Mouse (Mus musculus) hematopoietic stem cell, adult 5-6 weeks (primary cell): Measurements from ENCODE around the gene Ccsap. TPM values are rescaled to one million over a fixed set of nuclear protein-coding genes. Genes with fewer than 3 reads are reported as not detected.

Source experiments
- ATAC-seq, 2 experiments: fragments of 125-278 bp in 1 of 2; replicated peaks in 1 of 2; 2 replicates each; pipeline ENCODE4 v1.8.0; 2016 to 2017; ENCODE audit warnings: inconsistent platforms in 2 of 2, mild to moderate bottlenecking in 2 of 2, moderate number of reproducible peaks in 2 of 2, low read depth in 1 of 2, moderate TSS enrichment in 1 of 2; ENCODE audit not compliant: low FRiP score in 2 of 2, poor library complexity in 2 of 2, severe bottlenecking in 2 of 2, insufficient read depth in 1 of 2, low TSS enrichment in 1 of 2
- total RNA-seq: library from RNA; stranded (forward); fragments of 172-1452, 232-1000 nt; gene quantifications from 2 replicates; pipeline ENCODE4 v1.2.3, GENCODE M21; 2017

The Ccsap gene
- 7.8 and 9.6 TPM in 2 replicates for total RNA-seq

DNA sequence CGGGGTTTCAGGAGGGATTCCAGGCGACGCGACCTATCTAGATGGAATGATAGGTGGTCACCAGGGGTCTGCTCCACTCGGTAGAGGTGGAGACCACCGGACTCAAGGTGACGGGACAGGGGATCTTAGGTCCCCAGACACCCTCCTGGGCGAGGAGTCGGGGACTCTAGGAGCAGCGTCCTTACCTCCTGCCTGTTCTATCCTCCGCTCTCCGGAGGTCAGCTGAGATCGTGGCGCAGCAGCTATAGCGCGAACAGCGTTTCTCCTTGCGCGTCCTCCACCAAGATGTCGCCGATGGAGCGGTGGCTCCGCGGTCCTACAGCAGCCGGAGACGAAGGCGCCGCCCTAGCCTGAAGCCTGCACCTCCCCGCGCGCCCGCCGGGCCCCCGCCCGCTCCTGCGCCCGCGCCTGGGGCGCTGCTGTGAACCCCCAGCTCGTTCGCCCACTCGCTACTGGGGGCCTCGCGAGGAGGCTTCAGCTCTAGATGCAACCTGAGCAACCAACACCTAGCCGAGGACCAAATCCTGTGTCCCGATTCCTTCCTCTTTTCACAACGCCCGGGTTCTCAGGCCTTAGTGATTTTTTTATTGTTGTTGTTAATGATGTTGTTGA lies at the start of gene Ccsap:
TSS of gene Ccsap (minus strand) at position 562 of the 612 bp plus-strand sequence.
- peak; percentile 37 to 46 for ATAC-seq

DNA sequence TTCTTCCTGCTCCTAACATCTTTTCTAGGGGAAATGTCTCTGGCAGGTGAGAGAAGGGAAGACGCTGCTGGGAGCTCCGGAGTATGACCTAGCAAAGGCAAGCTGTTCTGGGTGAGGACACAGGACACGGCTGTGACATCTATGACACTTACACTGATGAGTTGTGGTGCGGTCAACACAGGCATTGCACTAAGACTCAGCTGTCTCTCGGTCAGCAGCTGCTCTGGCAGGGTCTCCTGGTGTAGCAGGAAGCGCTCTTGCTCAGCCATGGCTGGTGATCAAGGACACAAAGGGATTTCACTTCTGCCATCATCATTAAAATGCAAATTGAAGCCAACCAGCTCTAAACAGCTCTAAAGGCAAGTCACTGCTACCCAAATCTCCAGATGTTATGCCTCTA lies 47.6 kb upstream of the Ccsap start:
- no peak for ATAC-seq

DNA sequence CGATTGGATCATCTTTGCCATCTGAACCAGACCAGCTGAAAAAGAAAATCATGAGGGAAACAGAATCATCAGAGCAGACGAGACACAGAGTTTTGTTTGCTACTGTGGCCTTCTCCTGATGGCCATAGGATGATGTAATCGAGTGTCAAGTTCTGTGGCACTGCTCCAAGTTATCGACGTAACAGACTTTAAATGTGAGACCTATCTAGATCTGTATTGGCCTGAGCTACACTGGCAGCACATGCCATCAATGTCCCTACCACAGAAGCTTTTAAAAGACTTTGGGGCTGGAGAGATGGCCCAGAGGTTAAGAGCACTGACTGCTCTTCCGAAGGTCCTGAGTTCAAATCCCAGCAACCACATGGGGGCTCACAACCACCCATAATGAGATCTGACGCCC lies 42.6 kb upstream of the Ccsap start:
- ATAC-seq, result no peak

DNA sequence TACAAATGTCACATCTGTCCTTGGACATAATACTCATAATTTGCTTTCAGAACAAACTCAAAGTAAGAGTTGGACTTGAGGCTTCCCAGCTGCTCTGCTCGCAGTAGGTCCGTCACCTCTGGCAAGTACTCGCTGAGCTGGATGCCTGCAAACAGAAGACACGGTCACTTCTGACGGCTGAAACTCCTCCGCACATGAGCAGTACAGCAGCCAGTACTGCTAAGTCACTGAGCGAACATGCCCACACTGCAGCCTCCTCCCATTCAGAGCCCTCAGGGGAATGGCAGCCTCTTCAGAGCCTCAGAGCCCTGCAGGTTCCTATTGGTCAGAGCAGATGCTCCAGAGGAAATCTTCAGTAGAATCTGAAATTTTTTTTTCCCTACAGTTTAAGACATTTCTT lies 39.4 kb upstream of the Ccsap start:
- no peak for ATAC-seq

DNA sequence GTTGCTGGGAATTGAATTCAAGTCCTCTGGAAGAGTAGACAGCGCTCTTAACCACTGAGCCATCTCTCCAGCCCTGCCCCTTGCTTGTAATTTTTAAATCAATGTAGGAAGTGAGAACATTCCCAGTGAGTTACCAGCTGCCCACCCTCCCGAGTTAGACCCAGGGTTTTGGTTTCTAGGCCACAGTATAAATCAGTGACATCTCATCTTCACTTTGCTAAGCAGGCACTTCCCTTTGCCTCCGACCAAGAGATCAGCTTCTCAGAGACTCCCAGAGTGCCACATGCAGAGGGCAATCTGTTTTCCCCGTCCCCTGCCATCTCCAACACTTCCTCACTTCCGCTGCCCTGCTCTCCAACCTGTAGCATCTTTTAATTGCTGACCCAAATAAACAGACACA lies 38.6 kb upstream of the Ccsap start:
- no peak for ATAC-seq

DNA sequence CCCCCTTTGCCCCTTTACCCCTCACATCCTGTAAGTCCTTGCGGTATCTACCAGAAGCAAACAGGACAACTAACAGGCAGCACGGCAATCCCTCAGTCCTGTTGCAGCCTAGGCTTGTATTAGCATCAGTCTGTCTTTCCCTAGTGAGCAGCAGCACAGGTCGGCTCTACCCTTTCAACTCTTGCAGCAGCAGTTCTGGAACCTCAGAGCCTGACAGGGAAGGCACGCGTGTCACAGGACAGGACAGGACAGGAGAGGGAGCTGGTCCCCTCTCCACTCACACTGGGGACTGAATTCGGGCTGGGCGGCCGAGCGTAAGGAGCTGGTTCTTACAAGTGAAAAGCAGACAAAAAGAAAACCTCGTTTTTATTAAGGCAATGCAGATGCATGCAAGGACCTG lies 36.8 kb upstream of the Ccsap start:
- no peak for ATAC-seq

DNA sequence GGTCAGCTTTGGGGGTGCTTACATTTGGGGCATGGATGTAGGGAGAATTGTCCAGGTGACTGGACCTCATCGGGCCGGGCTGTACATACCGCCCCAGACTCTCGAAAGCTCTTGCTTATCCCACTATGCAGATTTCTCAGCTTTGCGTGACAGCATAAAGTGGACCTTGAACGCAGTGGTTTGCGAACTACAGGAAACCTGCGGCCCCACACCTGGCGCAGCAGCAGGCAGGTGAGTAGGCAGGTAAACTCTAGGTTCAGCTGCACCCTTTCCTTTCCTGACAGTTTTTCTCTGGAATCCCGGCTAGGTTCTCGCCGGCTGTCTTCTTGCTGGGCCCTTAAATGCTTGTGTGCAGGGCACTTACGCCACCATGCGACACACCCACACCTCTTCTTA lies 36.4 kb upstream of the Ccsap start:
- ATAC-seq, result no peak

DNA sequence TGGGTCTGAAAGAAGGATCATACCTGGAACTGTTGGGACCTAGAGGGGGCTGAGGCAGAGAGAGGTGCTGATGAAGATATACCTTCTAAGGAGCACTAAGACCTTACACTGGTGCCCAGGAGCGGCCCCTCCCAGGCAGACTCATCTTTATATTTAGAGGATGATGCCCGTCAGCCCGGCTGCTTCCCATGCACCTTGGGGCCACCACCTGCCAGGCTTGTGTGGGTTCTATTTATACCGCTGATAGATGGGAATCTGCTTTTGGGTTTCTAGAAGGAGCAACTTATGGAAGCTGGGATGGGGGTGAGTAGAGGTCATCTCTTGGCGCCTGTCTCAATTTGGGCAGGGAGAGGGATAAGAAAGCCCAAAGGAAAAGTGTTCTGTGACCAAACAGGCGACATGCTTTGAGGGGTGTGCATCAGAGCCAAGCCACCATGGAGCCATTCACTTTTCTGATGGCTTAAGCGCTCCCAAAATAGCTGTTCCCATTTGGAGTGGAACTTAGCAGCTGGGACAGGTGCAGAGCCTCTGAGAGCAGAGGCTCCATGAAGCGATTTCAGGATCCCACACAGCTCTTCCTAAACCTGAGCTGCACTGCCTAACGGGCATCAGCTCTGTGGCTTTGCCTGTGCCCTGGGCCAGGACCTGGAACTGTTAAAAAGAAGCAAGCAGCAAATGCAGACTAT lies 35.8 kb upstream of the Ccsap start:
- ATAC-seq, result no peak

DNA sequence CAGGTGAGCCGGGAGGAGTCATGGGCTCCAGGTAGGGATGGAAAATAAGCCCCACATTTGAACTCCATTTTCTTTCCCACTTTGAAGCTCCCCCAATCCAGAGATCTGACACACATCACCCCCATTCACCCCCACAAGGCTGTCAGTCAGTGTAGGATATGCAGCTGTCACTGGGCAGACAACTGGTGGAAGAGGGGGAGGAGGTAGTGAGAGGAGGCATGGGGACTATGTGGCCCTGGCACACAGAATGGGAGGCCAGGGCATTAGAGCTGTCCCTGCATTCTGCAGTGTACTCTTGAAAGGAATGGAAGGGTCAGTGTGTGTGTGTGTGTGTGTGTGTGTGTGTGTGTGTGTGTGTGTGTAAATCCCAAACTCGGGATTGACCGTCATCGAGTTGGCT lies 35.2 kb upstream of the Ccsap start:
- ATAC-seq, result no peak

DNA sequence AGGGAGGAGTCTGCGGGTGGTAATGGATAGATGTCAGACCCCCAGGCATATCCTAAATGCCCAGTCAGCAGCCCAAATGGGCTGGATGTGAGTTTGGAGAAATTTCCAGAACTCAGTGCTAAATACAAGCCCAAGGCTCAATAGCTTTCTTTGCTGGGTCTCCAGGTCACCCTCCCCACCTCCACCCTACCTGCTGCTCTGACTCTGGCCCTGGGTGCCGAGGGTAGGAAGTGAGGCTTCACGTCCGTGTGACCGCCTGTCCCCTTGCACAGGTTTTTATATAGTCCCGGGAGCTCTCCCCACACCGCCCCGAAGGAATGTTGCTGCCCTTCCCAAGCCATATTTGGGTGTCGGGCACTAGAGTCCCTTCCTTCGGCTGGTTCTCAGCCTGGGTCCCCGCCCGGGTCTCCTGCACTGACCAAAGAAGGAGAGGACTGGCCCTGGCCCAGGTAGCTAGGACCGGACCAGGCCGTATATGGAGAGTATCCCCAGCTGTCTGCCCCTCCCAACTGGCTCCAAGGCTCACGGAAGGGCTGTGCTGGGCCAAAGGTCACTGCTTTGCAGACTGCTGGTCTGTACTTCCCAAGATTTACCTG lies 34.6 kb upstream of the Ccsap start, which contains the start of gene Acta1:
TSS of gene Acta1 (minus strand) at position 250 of the 596 bp plus-strand sequence.
- no peak for ATAC-seq

DNA sequence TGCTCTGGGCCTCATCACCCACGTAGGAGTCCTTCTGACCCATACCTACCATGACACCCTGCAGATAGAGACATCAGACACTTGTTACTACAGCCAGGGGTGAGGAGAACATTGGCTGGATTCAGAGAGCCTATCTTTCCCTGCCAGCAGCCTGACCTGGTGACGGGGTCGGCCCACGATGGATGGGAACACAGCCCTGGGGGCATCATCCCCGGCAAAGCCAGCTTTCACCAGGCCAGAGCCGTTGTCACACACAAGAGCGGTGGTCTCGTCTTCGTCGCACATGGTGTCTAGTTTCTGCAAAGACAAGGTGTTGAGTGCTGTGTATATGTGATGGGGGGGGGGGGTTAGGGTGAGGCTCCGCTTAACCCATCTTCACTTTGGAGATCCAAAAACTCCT lies 33.4 kb upstream of the Ccsap start:
- ATAC-seq, result no peak

DNA sequence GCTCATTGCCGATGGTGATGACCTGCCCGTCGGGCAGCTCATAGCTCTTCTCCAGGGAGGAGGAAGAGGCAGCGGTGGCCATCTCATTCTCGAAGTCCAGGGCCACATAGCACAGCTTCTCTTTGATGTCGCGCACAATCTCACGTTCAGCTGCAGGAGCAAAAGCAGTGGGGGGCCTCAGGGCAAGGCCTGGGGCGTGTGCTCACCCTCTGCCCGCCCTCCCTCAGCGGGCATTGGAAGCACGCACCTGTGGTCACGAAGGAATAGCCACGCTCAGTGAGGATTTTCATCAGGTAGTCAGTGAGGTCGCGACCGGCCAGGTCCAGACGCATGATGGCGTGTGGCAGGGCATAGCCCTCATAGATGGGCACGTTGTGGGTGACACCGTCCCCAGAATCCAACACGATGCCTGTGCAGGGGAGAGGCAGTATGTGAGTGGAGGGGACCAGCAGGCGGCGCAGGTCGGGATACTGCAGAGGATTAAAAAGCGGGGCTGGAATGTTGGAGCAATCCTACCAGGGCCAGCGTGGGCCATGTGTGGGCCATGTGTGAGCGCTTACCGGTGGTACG lies 32.7 kb upstream of the Ccsap start:
- no peak for ATAC-seq

DNA sequence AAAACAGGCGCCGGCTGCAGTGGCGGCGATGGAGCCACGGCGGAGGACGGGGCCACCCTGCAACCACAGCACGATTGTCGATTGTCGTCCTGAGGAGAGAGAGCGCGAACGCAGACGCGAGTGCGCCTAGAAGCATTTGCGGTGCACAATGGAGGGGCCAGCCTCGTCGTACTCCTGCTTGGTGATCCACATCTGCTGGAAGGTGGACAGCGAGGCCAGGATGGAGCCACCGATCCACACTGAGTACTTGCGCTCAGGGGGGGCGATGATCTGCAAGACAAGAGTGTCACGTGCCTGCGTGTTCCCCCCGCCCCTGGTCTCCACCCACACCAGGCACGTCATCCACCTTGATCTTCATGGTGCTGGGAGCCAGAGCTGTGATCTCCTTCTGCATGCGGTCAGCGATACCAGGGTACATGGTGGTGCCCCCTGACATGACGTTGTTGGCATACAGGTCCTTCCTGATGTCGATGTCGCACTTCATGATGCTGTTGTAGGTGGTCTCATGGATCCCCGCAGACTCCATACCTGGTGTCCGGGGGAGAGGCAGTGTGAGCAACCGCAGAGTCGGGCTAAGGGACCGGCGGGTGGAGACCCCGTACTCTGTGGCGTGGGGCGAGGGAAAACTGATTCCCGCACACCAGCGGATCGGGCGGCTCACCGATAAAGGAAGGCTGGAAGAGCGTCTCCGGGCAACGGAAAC lies 32.0 kb upstream of the Ccsap start:
- ATAC-seq, result no peak

DNA sequence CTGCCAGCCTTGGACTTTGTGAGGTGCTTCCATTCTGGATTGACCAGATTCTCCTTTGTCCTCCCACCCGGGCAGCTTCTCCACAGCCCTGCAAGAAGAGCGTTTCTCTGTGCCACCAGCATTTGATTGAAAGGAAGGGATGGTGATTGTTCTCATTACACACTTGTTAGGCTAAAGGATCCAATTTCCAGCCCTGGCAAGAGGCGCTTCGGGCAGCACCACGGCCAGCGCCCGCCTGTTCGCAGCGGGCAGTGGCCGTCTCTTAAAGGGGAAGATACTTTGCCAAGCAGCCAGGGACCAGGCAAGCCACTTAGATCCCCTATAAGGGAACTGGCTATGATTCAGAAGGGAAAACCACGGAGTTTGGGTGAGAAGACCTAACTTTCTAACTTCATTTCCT lies 31.3 kb upstream of the Ccsap start:
- peak; percentile 46 to 60; a peak in 2 of 4 replicates for ATAC-seq

DNA sequence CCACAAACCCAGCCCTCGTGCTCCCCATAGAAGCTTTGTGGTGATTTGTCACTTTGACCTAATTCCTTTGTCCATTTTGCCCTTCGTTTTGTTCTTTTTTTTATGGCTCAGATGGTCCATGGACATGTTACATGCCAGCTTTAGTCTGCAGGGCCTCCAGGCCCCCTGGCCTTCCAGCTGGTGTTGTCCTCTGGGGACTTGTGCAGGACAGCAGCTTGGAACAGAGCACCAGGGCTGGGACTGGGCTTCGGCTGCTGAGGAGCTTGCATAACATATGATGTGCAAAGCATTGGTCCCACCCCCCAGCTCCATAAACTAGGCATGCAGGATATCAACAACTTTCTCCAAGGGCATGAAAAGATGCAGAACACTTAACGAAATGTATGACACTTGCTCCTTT lies 29.8 kb upstream of the Ccsap start:
- ATAC-seq, result no peak

DNA sequence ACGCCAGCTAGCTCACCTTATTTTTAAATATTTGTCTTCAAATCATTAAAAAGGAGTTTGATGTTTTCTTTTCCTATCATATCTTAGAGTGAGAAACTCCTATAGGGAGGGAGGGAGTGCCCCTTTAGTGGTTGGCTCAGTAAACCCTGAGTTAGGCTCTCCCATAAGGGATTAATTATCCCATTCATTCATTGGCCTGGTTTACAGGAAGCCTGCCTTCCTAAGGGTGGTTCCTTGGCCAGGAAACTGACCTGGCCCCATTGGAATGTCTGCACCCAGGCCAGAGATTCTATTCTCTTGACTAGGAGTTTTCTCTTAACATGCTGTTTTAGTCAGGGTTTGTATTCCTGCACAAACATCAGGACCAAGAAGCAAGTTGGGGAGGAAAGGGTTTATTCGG lies 27.9 kb upstream of the Ccsap start:
- ATAC-seq, result no peak

DNA sequence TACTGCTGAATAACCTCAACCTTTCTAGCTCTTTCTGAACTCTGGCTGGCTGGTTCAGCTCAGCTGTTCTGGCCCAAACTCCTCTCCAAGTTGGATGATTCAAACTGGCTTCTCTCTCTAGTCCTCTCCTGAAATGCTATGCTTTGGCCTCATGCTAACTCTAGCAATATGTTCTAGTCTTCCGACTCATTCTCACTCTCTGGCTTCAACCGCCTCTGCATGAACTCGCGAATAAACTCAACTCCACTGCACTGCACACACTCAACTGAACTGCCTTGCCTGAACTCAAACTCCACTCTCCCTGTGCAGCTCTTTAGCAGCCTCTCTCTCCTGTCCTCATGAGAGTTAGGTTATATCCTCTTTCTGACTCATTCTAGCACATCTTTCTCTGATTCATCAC lies 27.2 kb upstream of the Ccsap start:
- ATAC-seq, result no peak
